Mouse (Mus musculus): ENCODE measurements at regions not wholly inside any gene's neighbourhood (a gene's known extent, or its start where the extent isn't known, plus 50 kb on each side); places are given as distances from the start of the nearest gene placed in this dataset.
"Not testable (repeated sequence)": the region's sequence is repeated elsewhere in the genome, so short reads cannot be mapped to it uniquely, and the experiment has no call there.

DNA sequence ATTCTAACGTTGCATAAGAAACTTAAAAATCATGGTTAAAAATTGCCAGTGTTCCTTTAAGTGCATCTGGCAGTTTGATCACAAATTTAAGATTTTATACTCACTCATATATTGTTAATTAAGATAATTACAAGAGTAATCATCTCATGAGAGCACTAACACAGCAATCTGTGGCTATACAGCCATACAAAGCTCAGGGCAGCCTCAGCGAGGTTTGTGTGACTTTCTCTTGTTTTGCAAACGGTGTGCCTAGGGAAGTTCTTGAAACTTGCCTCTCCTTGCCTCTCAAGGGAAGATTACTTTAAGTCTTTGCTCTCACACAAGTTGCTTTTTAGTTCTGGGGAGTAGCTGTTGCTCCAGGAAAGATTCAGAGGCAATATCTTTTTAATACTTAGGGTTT lies 58.1 kb upstream of the Slc1a4 start:
- no peak for DNase-seq (ENCODE audit: low read depth in 2 of 2, low spot score in 2 of 2)

DNA sequence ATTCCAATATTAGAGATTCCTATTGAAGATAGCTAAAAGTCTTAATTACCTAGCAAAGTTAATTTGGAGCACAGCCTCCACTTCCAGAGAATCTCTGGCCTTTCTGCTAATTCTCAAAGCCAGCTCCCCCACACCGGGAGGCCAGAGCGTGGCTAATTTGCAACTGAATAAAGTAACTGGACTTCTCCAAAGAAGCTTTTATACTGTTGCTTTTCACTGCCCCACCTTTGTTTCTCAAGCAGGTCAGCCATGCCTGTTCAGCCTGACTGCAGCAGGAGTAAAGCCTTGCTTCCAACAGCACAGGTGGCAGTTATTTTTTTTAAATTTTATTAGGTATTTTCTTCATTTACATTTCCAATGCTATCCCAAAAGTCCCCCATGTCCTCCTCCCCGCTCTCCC lies 60.8 kb upstream of the Slc1a4 start:
- DNase-seq (ENCODE audit: low read depth in 2 of 2, low spot score in 2 of 2): not testable (repeated sequence)

DNA sequence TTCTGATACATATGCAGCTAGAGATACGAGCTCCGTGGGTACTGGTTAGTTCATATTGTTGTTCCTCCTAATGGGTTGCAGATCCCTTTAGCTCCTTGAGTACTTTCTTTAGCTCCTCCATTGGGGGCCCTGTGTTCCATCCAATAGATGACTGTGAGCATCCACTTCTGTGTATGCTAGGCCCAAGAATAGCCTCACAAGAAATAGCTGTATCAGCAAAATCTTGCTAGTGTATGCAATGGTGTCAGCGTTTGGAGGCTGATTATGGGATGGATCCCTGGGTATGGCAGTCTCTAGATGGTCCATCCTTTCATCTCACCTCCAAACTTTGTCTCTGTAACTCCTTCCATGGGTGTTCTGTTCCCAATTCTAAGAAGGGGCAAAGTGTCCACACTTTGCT lies 61.3 kb upstream of the Slc1a4 start:
- DNase-seq (ENCODE audit: low read depth in 2 of 2, low spot score in 2 of 2): not testable (repeated sequence)

DNA sequence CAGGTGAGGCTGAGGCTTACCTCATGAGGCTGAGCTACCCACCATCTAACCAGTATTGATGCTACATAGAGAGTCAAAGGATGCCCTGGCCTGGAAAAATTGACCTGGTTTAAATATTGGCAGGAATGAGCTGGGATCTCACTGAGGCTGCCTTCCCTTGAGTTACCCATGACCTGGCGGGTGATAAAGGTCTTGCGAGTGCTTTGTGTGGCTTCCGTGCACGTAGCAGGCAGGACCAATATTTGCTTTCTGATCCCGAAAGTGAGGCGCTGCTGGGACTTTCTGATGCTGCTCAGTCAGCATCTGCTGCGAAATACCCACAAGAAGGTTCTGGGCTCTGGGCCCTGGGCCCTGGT lies 63.3 kb upstream of the Slc1a4 start:
- no peak for DNase-seq (ENCODE audit: low read depth in 2 of 2, low spot score in 2 of 2)

DNA sequence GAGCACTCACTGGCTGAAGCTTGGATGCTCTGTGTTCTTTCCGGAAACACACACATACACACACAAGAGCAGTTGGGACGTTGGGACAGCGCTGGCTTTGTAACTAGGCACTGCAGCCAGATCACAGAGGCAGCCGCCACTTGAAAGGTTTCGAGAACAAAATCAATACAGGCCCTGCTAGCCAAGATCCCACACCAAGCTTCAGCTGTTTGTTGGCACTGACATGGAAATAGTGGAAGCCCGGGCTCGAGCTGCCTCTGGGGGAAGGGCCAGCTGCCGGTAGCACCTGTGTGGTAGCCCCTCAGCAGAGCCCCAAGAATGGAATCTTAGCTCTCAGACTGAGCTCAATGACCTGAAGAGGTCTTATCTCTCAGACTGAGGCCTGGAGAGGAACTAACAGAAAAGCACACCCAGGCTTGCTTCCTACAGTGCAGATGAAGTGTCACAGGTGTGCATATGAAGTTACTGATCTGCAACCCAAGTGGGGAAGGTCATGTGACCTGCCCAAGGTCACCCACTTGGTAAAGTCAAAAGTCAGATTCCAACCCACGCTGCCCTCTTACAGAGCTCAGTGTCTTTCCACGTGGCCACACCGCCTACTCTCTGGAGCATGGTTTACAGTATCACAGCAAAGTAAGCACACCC lies 63.8 kb upstream of the Slc1a4 start:
- no peak for DNase-seq (ENCODE audit: low read depth in 2 of 2, low spot score in 2 of 2)

DNA sequence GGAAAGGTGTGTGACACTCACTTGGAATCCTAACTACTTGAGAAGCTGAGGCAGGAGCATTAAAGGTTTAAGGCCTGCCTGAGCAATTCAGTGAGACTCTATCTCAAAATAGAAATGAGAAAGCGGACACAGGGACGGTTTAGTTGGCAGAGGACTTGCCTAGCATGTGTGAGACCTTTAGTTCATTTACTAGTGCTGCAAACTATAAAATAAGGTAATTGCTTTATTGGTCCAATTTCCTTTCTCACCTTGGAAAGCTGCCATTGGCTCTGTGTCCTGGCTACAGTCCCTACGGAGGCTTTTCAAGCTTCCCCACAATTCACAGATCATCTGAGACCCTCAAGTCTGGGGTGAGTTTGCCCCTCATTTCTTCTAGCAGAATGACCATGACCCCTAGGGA lies 64.4 kb upstream of the Slc1a4 start:
- DNase-seq (ENCODE audit: low read depth in 2 of 2, low spot score in 2 of 2): no peak

DNA sequence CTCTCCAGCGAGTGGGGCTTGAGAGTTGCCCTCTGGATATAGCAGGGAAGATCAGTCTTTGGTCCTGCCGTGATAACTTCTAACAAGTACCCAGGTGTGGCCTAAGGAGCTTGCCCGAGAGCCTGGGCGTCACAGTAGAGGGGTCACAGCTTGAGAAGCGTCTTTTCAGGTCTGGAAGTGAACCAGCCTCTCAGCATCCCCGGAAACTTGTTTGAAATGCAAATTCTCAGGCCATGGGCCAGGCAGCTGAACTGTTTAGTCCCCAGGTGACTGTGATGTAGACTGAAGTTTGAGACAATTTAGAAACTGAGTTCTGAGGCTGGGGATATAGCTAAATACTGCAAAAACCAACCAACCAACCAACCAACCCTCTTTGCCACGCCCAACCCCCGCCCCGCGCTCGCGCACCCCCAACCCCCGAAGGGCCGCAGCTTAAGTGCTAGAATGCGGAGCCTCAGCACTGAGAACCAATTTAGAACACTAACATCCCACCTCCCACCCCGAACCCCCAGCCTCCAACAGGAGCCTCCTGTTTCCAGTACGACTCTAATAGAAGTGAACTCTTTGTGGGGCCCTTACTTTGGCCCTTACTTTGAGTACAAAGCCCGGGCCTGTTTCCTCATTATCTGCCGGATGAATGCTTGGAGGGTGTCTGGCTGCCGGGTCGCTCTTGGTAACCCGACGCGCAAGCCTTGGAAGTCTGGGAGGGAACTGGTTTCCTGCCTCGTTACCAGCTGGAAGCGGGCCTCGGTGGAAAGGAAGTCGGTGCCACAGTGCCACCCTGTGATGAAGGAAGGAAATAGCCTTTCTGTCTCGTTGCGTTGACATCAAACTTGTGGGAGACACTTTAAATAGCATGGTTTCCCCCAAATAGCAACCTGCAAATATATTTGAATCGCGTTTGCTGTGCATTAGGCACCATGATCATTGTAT lies 68.1 kb upstream of the Slc1a4 start:
- DNase-seq (ENCODE audit: low read depth in 2 of 2, low spot score in 2 of 2): peak in 1 of 2 experiments; percentile 2

DNA sequence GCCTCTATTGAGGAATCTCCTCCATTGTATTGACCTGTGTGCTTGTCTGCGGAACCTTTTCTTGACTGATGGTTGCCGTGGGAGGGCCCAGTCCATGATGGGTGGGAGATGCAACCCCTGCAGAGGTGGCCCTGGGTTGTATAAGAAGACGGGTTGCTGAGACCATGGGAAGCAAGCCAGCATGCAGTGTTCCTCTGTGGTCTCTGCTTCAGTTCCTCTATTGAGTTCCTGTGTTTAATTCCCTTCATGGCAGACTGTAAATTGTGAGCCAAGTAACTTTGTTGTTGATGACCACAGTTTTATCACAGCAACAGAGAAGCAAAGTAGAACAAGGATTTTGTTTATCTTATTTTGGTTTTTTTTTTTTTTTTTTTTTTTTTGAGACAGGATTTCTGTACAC lies 70.9 kb upstream of the Slc1a4 start:
- no peak for DNase-seq (ENCODE audit: low read depth in 2 of 2, low spot score in 2 of 2)

DNA sequence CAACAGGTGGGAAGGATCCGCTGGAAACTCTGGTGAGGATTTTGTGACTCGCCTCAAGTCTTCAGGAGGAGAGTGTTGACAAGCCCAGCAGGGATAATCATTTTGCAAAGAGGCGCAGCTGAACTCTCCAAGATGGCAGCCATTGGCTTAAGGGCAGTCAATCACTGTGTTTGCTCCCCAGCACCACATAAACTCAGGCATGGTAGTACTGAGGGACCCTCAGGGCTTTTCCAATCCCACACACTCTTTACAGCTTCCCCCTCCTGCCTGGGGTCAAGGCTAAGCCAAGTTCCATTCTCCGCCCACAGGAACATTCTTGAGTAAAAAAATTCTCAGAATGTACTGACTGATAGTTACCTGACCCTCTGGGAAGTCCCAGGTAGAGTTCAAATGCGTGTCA lies 72.0 kb upstream of the Slc1a4 start:
- DNase-seq (ENCODE audit: low read depth in 2 of 2, low spot score in 2 of 2): no peak

DNA sequence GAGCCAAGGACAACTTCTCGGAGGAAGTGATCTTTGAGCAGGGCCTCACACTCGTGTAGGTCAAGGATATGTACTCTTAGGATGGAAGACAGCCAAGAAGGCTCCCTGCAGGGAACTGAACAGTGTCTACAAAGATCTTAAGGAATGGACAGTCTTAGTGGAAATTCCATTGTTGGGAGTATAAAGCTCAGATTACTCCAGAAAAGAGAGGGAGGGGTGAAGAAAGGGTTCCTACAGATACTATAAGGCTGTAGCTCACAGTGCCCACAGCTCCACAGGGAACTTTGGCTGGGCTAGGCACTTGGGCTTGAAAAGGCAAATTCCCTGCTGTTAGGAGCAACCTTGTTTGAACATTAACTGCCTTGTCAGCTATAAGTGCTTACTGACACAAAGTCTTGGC lies 85.6 kb upstream of the Slc1a4 start:
- no peak for DNase-seq (ENCODE audit: low read depth in 2 of 2, low spot score in 2 of 2)

DNA sequence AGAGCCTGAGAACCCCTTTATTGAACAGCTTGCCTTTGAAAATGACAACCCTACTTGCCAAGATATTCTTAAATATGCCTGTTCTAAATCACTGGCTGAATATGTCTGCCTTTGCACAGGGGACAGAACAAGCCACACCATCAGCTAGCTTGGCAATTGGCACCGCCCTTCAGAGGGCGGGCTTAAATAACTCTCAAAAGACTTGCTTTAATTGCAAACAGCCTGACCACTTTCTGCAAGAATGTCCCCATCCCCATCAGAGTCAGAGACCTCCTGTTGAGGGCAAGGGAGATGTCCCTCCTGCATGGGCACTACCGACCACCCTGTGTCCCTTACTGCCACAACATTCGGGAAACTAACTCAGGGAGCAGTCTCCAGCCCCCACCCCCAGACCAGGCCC lies 88.4 kb upstream of the Slc1a4 start:
- DNase-seq (ENCODE audit: low read depth in 2 of 2, low spot score in 2 of 2): no peak

DNA sequence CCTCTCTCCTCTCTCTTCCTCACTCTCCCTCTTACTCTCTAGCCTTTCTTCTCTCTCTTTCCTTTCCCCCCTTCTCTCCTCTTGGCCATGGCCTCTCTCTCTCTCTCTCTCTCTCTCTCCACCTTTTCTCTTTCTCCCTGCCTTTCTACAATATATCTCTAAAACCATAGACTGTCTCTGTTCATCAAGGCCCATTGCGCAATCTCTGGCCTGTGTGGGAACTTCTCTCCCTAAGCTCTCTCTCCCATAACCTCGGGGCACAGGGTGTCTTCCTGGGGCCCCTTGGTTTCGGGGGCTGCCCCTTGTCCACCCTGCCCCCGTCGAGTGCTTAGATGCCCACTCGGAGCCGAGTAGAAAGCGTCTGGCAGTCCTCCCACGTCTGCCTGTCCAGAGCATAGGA lies 103.5 kb upstream of the Slc1a4 start:
- DNase-seq (ENCODE audit: low read depth in 2 of 2, low spot score in 2 of 2): no peak

DNA sequence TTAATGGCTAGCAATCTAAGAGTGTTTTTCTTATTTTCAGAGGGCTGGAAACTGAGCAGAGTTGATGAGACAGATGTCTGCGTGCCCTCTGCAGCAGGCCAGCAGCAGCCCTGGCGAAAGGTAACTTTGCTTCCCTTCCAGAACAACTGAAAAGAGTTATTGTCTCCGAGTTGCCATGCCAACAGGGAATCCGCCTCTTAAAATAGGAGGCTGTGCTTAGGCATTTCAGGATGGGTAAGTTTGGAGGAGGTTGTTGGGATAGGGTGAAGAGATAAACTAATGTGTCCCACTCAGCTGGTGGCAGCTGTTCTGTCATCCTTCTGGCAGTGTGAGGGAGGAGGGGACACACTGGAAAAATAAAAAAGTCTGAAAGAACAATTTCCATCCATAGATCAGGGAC lies 100.6 kb upstream of the Sertad2 start:
- no peak for DNase-seq (ENCODE audit: low read depth in 2 of 2, low spot score in 2 of 2)

DNA sequence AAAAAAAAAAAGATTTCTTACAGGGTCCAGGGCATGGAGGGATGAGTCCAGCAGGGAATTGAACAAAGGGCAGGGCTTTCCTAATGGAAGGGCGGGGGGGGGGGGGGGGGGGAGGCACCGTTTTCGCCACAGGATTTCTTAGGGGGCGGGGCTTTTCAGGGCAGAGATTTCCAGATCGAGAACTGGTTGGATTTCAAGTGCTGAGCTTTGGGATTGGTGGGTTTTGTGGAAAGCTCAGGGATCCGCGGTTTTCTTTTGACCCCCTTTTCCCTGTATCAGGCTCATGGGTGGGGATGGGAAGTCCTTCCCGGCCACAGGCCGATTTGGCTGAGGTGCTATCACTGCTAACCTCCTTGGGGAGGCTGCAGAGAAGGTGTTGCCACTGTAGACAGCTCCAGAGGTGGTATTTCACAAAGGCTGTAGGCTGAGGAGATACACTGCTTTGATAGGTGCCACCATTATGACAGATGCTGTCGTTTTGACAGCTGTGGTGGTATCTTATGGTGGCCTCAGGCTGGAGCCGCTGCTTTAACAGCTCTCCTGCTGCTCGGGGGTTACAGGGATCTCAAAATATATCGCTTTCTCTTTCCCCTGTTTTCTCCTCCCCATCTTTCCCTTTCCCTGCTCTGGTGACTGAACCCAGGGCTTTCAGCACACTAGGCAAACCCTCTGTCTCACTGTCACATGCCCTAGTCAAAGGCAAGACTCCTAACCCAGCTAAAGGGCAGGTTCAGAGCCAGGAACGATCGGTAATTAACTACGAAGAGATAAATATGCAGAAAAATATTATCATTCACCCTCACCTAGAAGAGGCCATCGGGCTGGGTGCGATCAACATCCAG lies 97.8 kb upstream of the Sertad2 start:
- no peak for DNase-seq (ENCODE audit: low read depth in 2 of 2, low spot score in 2 of 2)

DNA sequence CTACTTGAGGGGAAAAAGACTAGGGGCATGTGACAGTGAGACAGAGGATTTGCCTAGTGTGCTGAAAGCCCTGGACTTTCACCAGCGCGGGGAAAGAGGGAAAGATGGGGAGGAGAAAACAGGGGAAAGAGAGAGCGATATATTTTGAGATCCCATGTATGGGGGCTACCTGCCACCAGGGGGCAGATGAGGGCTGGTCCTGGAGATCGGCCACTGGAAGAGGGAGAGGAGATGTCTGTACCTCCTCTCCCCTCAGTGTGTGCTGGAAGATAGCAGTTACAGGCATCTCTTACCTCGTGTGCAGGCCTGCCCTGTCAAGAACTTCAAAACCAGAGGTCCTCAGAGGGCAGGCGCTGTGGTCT lies 97.2 kb upstream of the Sertad2 start:
- peak; percentile 34 to 54 for DNase-seq (ENCODE audit: low read depth in 2 of 2, low spot score in 2 of 2)

DNA sequence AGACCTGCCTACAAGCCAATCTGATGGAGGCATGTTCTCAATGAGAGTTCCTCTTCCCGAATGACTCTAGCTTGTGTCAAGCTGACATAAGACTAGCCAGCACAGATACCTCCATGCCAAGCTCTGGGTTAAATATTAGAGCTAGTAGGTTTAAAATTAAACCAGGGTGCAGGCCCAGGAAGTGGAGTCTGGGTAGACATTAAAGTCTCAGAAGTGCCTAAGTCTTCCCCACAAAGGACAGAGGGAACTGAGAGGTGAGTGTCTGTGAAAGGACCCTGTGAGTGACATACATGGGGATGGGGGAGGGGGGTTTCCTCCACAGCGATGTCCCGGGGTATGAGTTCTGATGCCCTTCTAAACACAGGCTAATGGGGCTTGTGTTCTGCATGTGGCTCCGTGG lies 90.2 kb upstream of the Sertad2 start:
- DNase-seq (ENCODE audit: low read depth in 2 of 2, low spot score in 2 of 2): no peak

DNA sequence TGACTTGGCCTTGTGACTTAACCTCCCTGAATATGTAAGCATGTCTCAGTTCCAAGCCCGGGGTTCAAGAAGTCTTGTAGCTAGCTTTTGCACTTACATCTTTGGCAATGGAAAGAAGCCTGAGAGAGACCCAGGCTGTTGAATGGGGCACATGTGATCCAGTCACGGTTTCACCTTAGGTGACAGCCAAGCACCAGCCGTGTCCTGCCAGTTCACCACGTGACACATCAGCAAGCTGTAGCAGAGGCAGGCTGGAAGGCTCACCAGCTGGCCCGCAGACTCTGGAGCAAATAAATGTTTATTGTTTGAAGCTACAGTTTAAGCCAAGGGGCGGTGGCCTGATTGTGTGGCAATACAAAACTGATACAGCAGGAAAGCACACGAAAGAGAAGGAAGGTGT lies 89.3 kb upstream of the Sertad2 start:
- DNase-seq (ENCODE audit: low read depth in 2 of 2, low spot score in 2 of 2): no peak

DNA sequence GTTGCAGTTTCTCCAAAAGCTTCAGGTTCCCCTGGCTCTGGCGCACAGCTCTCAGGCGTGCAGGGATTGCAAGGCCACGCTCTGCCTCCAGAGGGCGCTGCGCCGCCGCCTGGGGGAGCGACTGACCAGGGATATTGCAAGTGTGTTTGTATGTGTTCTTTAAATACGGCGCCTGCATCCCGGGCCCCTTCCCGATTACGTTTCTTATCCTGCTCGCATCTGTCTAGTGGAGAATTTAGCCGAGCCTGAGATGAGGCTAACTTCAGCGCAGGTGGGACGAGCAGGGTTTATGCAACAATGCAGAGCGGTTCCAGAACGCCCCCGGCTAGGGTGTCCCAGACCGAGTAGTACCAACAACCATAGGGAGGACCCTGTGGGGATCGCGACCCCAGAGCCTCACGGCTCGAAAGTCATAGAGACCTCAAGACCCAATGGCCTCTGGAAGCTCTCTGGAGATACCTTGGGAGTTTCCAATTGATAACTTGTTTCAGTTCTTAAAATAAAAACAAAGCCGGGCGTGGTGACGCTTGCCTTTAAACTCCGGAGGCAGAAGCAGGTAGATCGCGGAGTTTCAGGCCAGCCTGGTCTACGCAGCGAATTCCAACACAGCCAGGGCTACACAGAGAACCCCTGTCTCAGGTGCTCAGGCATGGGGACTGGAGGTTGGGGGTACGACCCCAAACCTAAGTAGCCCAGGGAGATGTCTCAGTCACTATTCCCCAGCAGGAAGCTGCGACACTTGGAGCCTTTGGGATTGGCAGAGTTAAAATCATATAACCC lies 87.8 kb upstream of the Sertad2 start:
- DNase-seq (ENCODE audit: low read depth in 2 of 2, low spot score in 2 of 2): peak; percentile 78 to 86

DNA sequence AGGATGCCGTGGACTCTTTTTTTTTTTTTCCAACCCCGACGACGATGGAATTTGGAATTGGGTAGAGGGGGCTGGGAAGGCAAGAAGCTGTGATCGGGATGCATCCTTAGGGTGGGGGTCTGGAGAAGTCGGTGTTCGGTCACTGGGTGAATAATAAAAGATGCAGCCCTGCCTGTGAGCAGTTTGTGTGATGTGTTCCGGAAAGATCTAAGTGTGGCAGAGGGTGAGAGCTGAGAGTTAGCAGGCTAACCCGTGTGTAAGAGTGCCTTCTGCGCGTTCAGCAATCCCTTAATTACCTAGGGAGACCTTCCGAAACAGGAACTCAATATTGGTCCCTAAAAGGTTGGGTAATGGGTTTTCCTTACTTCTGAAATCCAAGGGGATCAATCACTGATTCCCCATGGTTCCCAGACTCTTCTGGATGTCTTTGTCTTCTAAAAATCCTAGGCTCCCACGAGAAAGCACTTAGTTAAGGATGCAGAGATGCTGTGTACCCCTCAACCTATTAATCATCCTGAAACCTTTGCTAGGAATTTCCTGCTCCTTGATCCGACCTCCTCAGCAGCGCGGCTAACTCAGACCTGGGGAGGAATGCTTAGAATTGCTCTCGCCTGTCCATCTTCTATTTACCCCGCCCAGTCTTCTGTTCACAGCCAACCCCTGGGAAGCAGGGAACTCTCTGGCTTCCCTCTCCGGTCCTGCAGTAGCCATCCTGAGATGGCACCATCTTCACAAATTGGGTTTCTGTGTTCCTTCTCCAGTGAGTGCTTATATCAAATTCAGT lies 87.0 kb upstream of the Sertad2 start:
- DNase-seq (ENCODE audit: low read depth in 2 of 2, low spot score in 2 of 2): no peak

DNA sequence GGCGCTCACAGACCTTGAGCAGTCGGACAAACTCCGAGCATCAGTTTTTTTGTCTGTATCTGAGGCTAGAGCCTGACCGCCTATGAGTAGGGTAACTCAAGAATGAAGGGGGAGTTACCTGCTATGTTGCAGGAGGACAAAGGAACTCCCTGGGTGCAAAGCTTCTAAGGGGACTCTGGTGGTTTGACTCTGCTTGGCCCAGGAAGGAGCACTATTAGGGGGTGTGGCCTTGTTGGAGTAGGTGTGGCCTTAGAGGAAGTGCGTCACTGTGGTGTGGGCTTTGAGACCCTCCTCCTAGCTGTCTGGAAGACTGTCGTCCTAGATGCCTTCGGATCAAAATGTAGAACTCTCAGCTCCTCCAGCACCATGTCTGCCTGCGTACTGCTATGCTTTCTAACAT lies 83.9 kb upstream of the Sertad2 start:
- DNase-seq (ENCODE audit: low read depth in 2 of 2, low spot score in 2 of 2): no peak
